Comparison of ENCODE assay signal across 23 mouse cellular contexts in the genomic region with DNA sequence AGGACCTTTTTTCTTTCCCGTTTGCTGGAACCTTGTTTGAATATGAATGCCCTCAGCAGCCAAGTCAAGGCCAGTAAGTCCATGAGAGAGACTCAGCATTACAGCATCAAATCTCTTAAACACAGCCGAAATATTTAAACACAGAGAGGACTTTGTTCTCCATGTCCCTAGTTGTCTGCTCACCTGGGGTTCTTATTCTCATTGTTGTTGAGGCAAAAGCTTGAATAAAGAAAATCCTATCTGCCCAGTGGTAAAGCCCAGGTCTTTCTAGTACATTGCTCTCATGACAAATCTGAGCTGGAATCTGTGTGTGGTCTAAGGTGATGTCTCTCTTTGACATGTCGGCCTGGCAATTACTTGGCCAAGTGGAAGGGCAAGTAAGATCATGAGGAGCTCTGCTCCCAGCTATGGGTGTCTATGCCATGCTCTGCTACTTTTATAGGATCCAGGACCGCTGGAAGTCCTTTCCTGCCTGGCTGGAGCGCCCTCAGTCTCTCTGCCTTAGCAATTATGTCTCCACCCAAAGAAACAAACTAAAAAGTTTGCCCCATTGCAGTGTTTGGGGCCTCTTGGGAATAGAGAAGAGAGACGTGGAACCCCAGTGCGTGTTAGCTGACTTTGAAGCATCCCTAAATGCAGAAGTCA. TPM values are rescaled to one million over a fixed set of nuclear protein-coding genes. Genes with fewer than 3 reads are reported as not detected.
A peak's percentile ranks its signal among the peaks of the same experiment; 100 is the strongest.
DNase-seq lines count a peak whose midpoint lies in the region; ATAC-seq and TF ChIP-seq lines count a peak whose summit lies in the region.
"Had no signal": no experiment of that assay in that cellular context is flagged by ENCODE, and none has a peak within 500 bp of the region (broad histone marks: within the 10 kb centered on the region; RNA-seq: fewer than 3 reads in every experiment).

No protein-coding gene starts in this region.

- H3K4me2 ChIP-seq in heart, embryonic 16.5 days (ENCODE audit: low read depth, low read length), result peak overlapping the region; percentile 28; the same call in 1 of the 2 replicates
- H3K4me2 ChIP-seq in liver, embryonic 11.5 days, result no peak overlapping the region
- H3K4me2 ChIP-seq in stomach, embryonic 14.5 days (replicated peaks; ENCODE audit: low read depth, low read length), result peak overlapping the region; percentile 50
- H3K4me2 ChIP-seq: embryonic facial prominence, embryonic 15.5 days; hindbrain, embryonic 15.5 days had no signal

- peaks cover 26% of the 10 kb centered on the region for H3K4me1 ChIP-seq in heart, embryonic 16.5 days (ENCODE audit: control insufficient read depth, insufficient read depth, low read length)
- H3K4me1 ChIP-seq in liver, adult 2 months (ENCODE audit: control insufficient read depth, insufficient read depth, low read length), result peaks cover 6% of the 10 kb centered on the region
- H3K4me1 ChIP-seq in liver, embryonic 11.5 days (replicated peaks; ENCODE audit: control insufficient read depth, insufficient read depth, low read length), result peaks cover 3% of the 10 kb centered on the region; the same call in 1 of the 2 replicates
- peaks cover 7% of the 10 kb centered on the region; the same call in 1 of the 2 replicates for H3K4me1 ChIP-seq in stomach, embryonic 14.5 days (ENCODE audit: control insufficient read depth, insufficient read depth, low read length)

- 63% methylated on average over 7 of the region's 7 CpGs for WGBS in heart, embryonic 16.5 days
- WGBS in liver, adult 2 months, result 65% methylated on average over 7 of the region's 7 CpGs
- 47% methylated on average over 7 of the region's 7 CpGs for WGBS in liver, embryonic 11.5 days
- WGBS in stomach, embryonic 14.5 days, result 45% methylated on average over 7 of the region's 7 CpGs

- no peak overlapping the region for H3K27ac ChIP-seq in heart, embryonic 16.5 days (ENCODE audit: low read length)
- H3K27ac ChIP-seq in liver, adult 2 months (replicated peaks; ENCODE audit: insufficient read depth, low read depth, low read length), result no peak overlapping the region
- H3K27ac ChIP-seq in liver, embryonic 11.5 days (ENCODE audit: low read depth, low read length), result no peak overlapping the region
- peak overlapping the region; percentile 83; the same call in 1 of the 2 replicates for H3K27ac ChIP-seq in stomach, embryonic 14.5 days (ENCODE audit: low read length)
- H3K27ac ChIP-seq: embryonic facial prominence, embryonic 15.5 days; heart, embryonic 15.5 days; hindbrain, embryonic 15.5 days; left cerebral cortex, adult 2 months; macrophage; midbrain, embryonic 10.5 days; neural tube, embryonic 13.5 days had no signal

- H3K4me3 ChIP-seq in heart, embryonic 16.5 days (ENCODE audit: low read length), result peak overlapping the region; percentile 6; the same call in 1 of the 2 replicates
- no peak overlapping the region for H3K4me3 ChIP-seq in liver, adult 2 months (ENCODE audit: insufficient read depth, low read depth, low read length)
- no peak overlapping the region for H3K4me3 ChIP-seq in liver, embryonic 11.5 days (ENCODE audit: low read depth, low read length)
- peak overlapping the region; percentile 53 for H3K4me3 ChIP-seq in stomach, embryonic 14.5 days (ENCODE audit: low read depth, low read length)
- H3K4me3 ChIP-seq: embryonic facial prominence, embryonic 15.5 days; hindbrain, embryonic 15.5 days; left cerebral cortex, adult 2 months; midbrain, embryonic 10.5 days; neural tube, embryonic 13.5 days had no signal

- peak; percentile 23 for DNase-seq in embryo, embryonic 10.5 days (ENCODE audit: low spot score)
- DNase-seq in embryo, embryonic 11 days, result no peak
- DNase-seq in heart, postnatal 36 days, result no peak
- peak; percentile 28 for DNase-seq in liver, adult 2 months (ENCODE audit: extremely low read depth, low read depth, low spot score)
- DNase-seq in liver, embryonic 11.5 days (ENCODE audit: low spot score), result no peak
- DNase-seq: adrenal gland, adult 2 months; cerebellum, adult 8-10 months; kidney, adult 9 months; left cerebral cortex, postnatal 4 days; liver; lung, adult 18-20 months had no signal

- no peak for ATAC-seq in heart, embryonic 16.5 days (replicated peaks; ENCODE audit: extremely low read depth, insufficient read depth, low FRiP score)
- ATAC-seq in liver, embryonic 11.5 days (replicated peaks; ENCODE audit: low FRiP score), result no peak
- ATAC-seq in stomach, embryonic 14.5 days (ENCODE audit: insufficient number of reproducible peaks, insufficient read depth, low FRiP score, low read depth), result no peak
- no peak for ATAC-seq in monocyte, adult 5-6 weeks (replicated peaks; ENCODE audit: insufficient number of reproducible peaks, low FRiP score, low TSS enrichment, poor library complexity, severe bottlenecking)
- ATAC-seq: forebrain, embryonic 16.5 days had no signal

- H3K27me3 ChIP-seq in heart, embryonic 16.5 days (ENCODE audit: control insufficient read depth, insufficient read depth, low read length), result peaks cover 11% of the 10 kb centered on the region
- H3K27me3 ChIP-seq in liver, adult 2 months (ENCODE audit: control insufficient read depth, insufficient read depth, low read length), result 0 out of 2 replicates have a peak, but pooled peaks cover 2% of the 10 kb centered on the region
- peaks cover 40% of the 10 kb centered on the region for H3K27me3 ChIP-seq in liver, embryonic 11.5 days (replicated peaks; ENCODE audit: control insufficient read depth, insufficient read depth, low read length)
- peaks cover 4% of the 10 kb centered on the region; the same call in 1 of the 2 replicates for H3K27me3 ChIP-seq in stomach, embryonic 14.5 days (ENCODE audit: control insufficient read depth, insufficient read depth, low read length)

- 0 out of 2 replicates have a peak, but pooled peaks cover 2% of the 10 kb centered on the region for H3K36me3 ChIP-seq in heart, embryonic 16.5 days (ENCODE audit: control insufficient read depth, insufficient read depth)
- no peaks in the 10 kb centered on the region for H3K36me3 ChIP-seq in liver, adult 2 months (ENCODE audit: control insufficient read depth, insufficient read depth, low read length)
- no peaks in the 10 kb centered on the region for H3K36me3 ChIP-seq in liver, embryonic 11.5 days (ENCODE audit: control insufficient read depth, insufficient read depth, low read length)
- H3K36me3 ChIP-seq in stomach, embryonic 14.5 days (ENCODE audit: control insufficient read depth, insufficient read depth, low read length), result peaks cover 7% of the 10 kb centered on the region; the same call in 1 of the 2 replicates
- H3K36me3 ChIP-seq: embryonic facial prominence, embryonic 15.5 days; hindbrain, embryonic 15.5 days; midbrain, embryonic 10.5 days; neural tube, embryonic 13.5 days had no signal

- no peak overlapping the region for H3K9ac ChIP-seq in heart, embryonic 16.5 days (ENCODE audit: low read length)
- no peak overlapping the region for H3K9ac ChIP-seq in liver, adult 2 months (ENCODE audit: low read depth, low read length)
- no peak overlapping the region for H3K9ac ChIP-seq in liver, embryonic 11.5 days (ENCODE audit: low read depth, low read length)
- peak overlapping the region; percentile 67 for H3K9ac ChIP-seq in stomach, embryonic 14.5 days (replicated peaks; ENCODE audit: low read depth, low read length)
- H3K9ac ChIP-seq: embryonic facial prominence, embryonic 15.5 days; heart, embryonic 15.5 days; hindbrain, embryonic 15.5 days; neural tube, embryonic 13.5 days had no signal

- no peaks in the 10 kb centered on the region for H3K9me3 ChIP-seq in heart, embryonic 16.5 days (replicated peaks; ENCODE audit: control insufficient read depth, low read length)
- H3K9me3 ChIP-seq in liver, embryonic 11.5 days (ENCODE audit: control insufficient read depth, low read length), result no peaks in the 10 kb centered on the region
- H3K9me3 ChIP-seq in stomach, embryonic 14.5 days (ENCODE audit: control insufficient read depth, low read depth, low read length), result no peaks in the 10 kb centered on the region
- H3K9me3 ChIP-seq: embryonic facial prominence, embryonic 15.5 days; heart, embryonic 15.5 days; hindbrain, embryonic 15.5 days; midbrain, embryonic 10.5 days; neural tube, embryonic 13.5 days had no signal

- no peak for TF ChIP-seq CTCF in liver, adult 2 months (IDR thresholded peaks at IDR 0.05; ENCODE audit: low read depth, low read length)

- H3K79me2 ChIP-seq in liver, adult 2 months (ENCODE audit: control insufficient read depth, insufficient read depth, low read length), result no peaks in the 10 kb centered on the region

- intact Hi-C loops in heart, postnatal 36 days (cut with DNase I), result loop anchor here (5.0 kb wide), 1 partner anchor 37 kb away; no protein-coding TSS in a partner anchor

- TF ChIP-seq POLR2A in liver, adult 2 months (IDR thresholded peaks at IDR 0.05; ENCODE audit: extremely low read depth, insufficient read depth, low read length), result no peak

RNA-seq across cellular contexts. Expression of gene Kcnj8, which starts 2.6 kb away (rescaled TPM):
- 18.7 and 20.9 TPM in 2 replicates for polyA plus RNA-seq in heart, embryonic 16.5 days (2015; fragmentation: Nextera tagmentation; extraction: Ambion mirVana)
- 10 to 100 TPM; 28.3 to 31.3 TPM for total RNA-seq in heart, postnatal 36 days (2021)
- total RNA-seq in liver, adult 2 months (2014; rRNA removed), result 4.2 and 6.9 TPM in 2 replicates
- 1.8 and 3.0 TPM in 2 replicates for polyA plus RNA-seq in liver, adult 2 months (2012; rRNA removed)
- 2.7 and 3.9 TPM in 2 replicates for polyA plus RNA-seq in liver, embryonic 11.5 days (2014; fragmentation: Nextera tagmentation; extraction: Ambion mirVana)
- polyA plus RNA-seq in stomach, embryonic 14.5 days (2014; fragmentation: Nextera tagmentation; extraction: Ambion mirVana), result 98.2 and 99.7 TPM in 2 replicates
- total RNA-seq in monocyte, adult 5-6 weeks (2017), result 19.0 to 39.8 TPM (median 23.1 TPM) in 3 replicates
- total RNA-seq: common myeloid progenitor, adult 5-6 weeks had no signal
- polyA plus RNA-seq: macrophage had no signal

Comparison
In these comparisons a context has a peak if more than half of its experiments do, and no peak if none do; other contexts are left out.
1. DNase-seq: peak in embryo, embryonic 10.5 days (single experiment) and liver, adult 2 months (single experiment); none in embryo, embryonic 11 days (single experiment), heart, postnatal 36 days (0 of 2) and liver, embryonic 11.5 days (single experiment).
2. H3K4me3 ChIP-seq: peak in heart, embryonic 16.5 days (single experiment) and stomach, embryonic 14.5 days (single experiment); none in liver, adult 2 months (single experiment) and liver, embryonic 11.5 days (single experiment).